Mouse (Mus musculus) kidney, postnatal 0 days (tissue): Measurements from ENCODE around the gene Atp2b1. TPM values are rescaled to one million over a fixed set of nuclear protein-coding genes. Genes with fewer than 3 reads are reported as not detected.
A peak's percentile ranks its signal among the peaks of the same experiment; 100 is the strongest.
"Not testable (repeated sequence)": the region's sequence is repeated elsewhere in the genome, so short reads cannot be mapped to it uniquely, and the experiment has no call there.

ENCODE experiments used
- ATAC-seq: fragments of 200-750 bp; cut with Nextera tagmentation; replicated peaks from 2 replicates; pipeline ENCODE4 v1.8.0; 2017; ENCODE audit warnings: low read depth, moderate number of reproducible peaks, moderate TSS enrichment, moderate library complexity; ENCODE audit not compliant: low FRiP score
- DNase-seq: peaks from one replicate; pipeline ENCODE4 v3.0.0-alpha.2; 2016; ENCODE audit warnings: low spot score
- H3K27ac ChIP-seq: fragments of 300-500 bp; sonication (generic); 2 replicates; pipeline ENCODE4 v1.5.1; 2014; ENCODE audit warnings: mild to moderate bottlenecking
- H3K27me3 ChIP-seq: fragments of 300-500 bp; sonication (generic); 2 replicates; pipeline ENCODE4 v1.6.1; 2014; ENCODE audit warnings: low read length, mixed read lengths; ENCODE audit not compliant: insufficient read depth
- H3K36me3 ChIP-seq: fragments of 300-500 bp; sonication (generic); 2 replicates; pipeline ENCODE4 v1.6.1; 2014; ENCODE audit warnings: low read length, mixed read lengths; ENCODE audit not compliant: insufficient read depth
- H3K4me1 ChIP-seq: fragments of 300-500 bp; sonication (generic); replicated peaks from 2 replicates; pipeline ENCODE4 v1.6.1; 2014; ENCODE audit warnings: antibody characterized with exemption, low read length, mixed read lengths; ENCODE audit not compliant: insufficient read depth
- H3K4me2 ChIP-seq: fragments of 300-500 bp; sonication (generic); 2 replicates; pipeline ENCODE4 v1.6.1; 2014; ENCODE audit warnings: mild to moderate bottlenecking, low read length, moderate library complexity, mixed read lengths
- H3K4me3 ChIP-seq: fragments of 300-500 bp; sonication (generic); replicated peaks from 2 replicates; pipeline ENCODE4 v1.5.1; 2014; ENCODE audit warnings: low read depth, low read length
- H3K9ac ChIP-seq: fragments of 300-500 bp; sonication (generic); 2 replicates; pipeline ENCODE4 v1.6.1; 2014; ENCODE audit warnings: low read depth, low read length
- H3K9me3 ChIP-seq: fragments of 300-500 bp; sonication (generic); replicated peaks from 2 replicates; pipeline ENCODE4 v1.6.1; 2016; ENCODE audit warnings: low read length, inconsistent platforms, mixed read lengths
- CTCF ChIP-seq: IDR thresholded peaks from 2 replicates; pipeline ENCODE4 v1.5.1; 2016; ENCODE audit warnings: antibody characterized with exemption, low read depth, mild to moderate bottlenecking, moderate library complexity
- WGBS: fragments of 180-500 bp; shearing (Covaris S2); extraction: QIAGEN DNeasy Blood & Tissue Kit; methylation state at CpG from one replicate; pipeline ENCODE4 v1.1.7; 2014; 5-methylcytosine and 5-hydroxymethylcytosine counted together
- polyA plus RNA-seq: library from polyadenylated mRNA; unstranded; fragments of >200 nt; fragmentation: Nextera tagmentation; extraction: Ambion mirVana; gene quantifications from 2 replicates; pipeline ENCODE4 v1.2.1, GENCODE M21; 2015

Atp2b1 gene
- polyA plus RNA-seq, 1 experiment from 2014 or later, result 167 TPM

GRCm38 (mm10) chr10:98995016-98995747, 81.0 kb downstream of the Atp2b1 start:
- not testable (repeated sequence) for DNase-seq, H3K27me3 ChIP-seq, ATAC-seq, H3K4me1 ChIP-seq, H3K9me3 ChIP-seq, H3K4me3 ChIP-seq, H3K9ac ChIP-seq, H3K27ac ChIP-seq, H3K4me2 ChIP-seq
- 89% methylated on average over 6 of the region's 6 CpGs for WGBS
- peaks cover 54% of the 10 kb centered on the region for H3K36me3 ChIP-seq
- peak; percentile 53 for TF ChIP-seq CTCF

- Histone ChIP-seq H3K4me3 (no peak overlapping the region), H3K36me3 (peaks cover 38% of the 10 kb centered on the region), H3K9me3 (no peaks in the 10 kb centered on the region), H3K9ac (no peak overlapping the region), H3K27me3 (no peaks in the 10 kb centered on the region), H3K4me1 (no peaks in the 10 kb centered on the region), H3K27ac (no peak overlapping the region), H3K4me2 (no peak overlapping the region)
- no peak for TF ChIP-seq CTCF
- DNase-seq (peak; percentile 16), ATAC-seq (no peak)
- 83% methylated on average over 3 of the region's 3 CpGs for WGBS
These were observed 90.7 kb downstream of the Atp2b1 start for GRCm38 (mm10) chr10:99004866-99005265.

GRCm38 (mm10) chr10:99011084-99011483, 96.9 kb downstream of the Atp2b1 start:
- no peak overlapping the region for H3K4me2 ChIP-seq
- H3K9me3 ChIP-seq, result no peaks in the 10 kb centered on the region
- no peak for TF ChIP-seq CTCF
- no peak overlapping the region for H3K27ac ChIP-seq
- no peaks in the 10 kb centered on the region for H3K4me1 ChIP-seq
- 72% methylated on average over 3 of the region's 3 CpGs for WGBS
- no peak overlapping the region for H3K4me3 ChIP-seq
- no peak for DNase-seq
- peaks cover 29% of the 10 kb centered on the region for H3K36me3 ChIP-seq
- no peak for ATAC-seq
- no peaks in the 10 kb centered on the region for H3K27me3 ChIP-seq
- no peak overlapping the region for H3K9ac ChIP-seq

GRCm38 (mm10) chr10:99012086-99012485, 97.9 kb downstream of the Atp2b1 start:
- Histone ChIP-seq H3K36me3 (peaks cover 36% of the 10 kb centered on the region), H3K27ac (no peak overlapping the region), H3K4me3 (no peak overlapping the region), H3K27me3 (no peaks in the 10 kb centered on the region), H3K9ac (no peak overlapping the region), H3K4me1 (no peaks in the 10 kb centered on the region), H3K4me2 (no peak overlapping the region), H3K9me3 (no peaks in the 10 kb centered on the region)
- no peak for ATAC-seq
- TF ChIP-seq CTCF, result no peak
- DNase-seq, result no peak
- 88% methylated on average over 5 of the region's 5 CpGs for whole genome bisulfite sequencing

- no peak for TF ChIP-seq CTCF
- no peak for ATAC-seq
These were observed 100.5 kb downstream of the Atp2b1 start for GRCm38 (mm10) chr10:99014737-99015136.

DNA sequence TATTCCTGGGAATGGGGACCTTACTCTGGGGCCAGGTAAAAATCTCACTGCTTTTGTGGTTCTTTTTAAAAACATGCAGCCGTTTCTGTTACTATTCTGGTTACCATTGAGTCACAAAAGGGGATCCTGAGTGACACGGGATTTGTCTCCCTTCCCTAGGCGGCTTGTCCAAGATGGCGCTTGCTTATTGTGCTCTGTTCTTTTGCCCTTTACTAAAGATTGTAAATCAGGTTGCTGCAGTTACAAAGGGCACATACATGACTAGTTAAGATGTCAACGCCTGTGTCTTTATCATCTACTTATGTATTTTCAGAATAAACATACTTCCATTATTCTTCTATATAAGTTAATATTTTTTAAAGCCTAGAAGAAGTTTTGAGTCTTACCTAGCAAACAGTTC, 102.8 kb downstream of the Atp2b1 start:
- ATAC-seq, result no peak
- H3K4me1 ChIP-seq, result no peaks in the 10 kb centered on the region
- no peak for DNase-seq
- no peak for TF ChIP-seq CTCF
- H3K4me3 ChIP-seq, result no peak overlapping the region
- H3K36me3 ChIP-seq, result peaks cover 44% of the 10 kb centered on the region
- H3K9me3 ChIP-seq, result no peaks in the 10 kb centered on the region
- H3K9ac ChIP-seq, result no peak overlapping the region
- no peaks in the 10 kb centered on the region for H3K27me3 ChIP-seq
- no peak overlapping the region for H3K27ac ChIP-seq
- H3K4me2 ChIP-seq, result no peak overlapping the region
- WGBS, result 90% methylated on average over 5 of the region's 5 CpGs

More at GRCm38 (mm10) chr10:99014737-99015136, 100.5 kb downstream of the Atp2b1 start:
- 96% methylated on average over 13 of the region's 13 CpGs for WGBS
- H3K4me3 ChIP-seq, result no peak overlapping the region
- H3K9ac ChIP-seq, result no peak overlapping the region
- no peak overlapping the region for H3K4me2 ChIP-seq
- no peak for DNase-seq
- peaks cover 55% of the 10 kb centered on the region for H3K36me3 ChIP-seq
- H3K4me1 ChIP-seq, result no peaks in the 10 kb centered on the region
- no peaks in the 10 kb centered on the region for H3K9me3 ChIP-seq
- H3K27me3 ChIP-seq, result no peaks in the 10 kb centered on the region
- H3K27ac ChIP-seq, result no peak overlapping the region

GRCm38 (mm10) chr10:99027462-99027861, 113.3 kb downstream of the Atp2b1 start:
- H3K4me2 ChIP-seq, result no peak overlapping the region
- H3K4me1 ChIP-seq, result no peaks in the 10 kb centered on the region
- peaks cover 9% of the 10 kb centered on the region; the same call in 1 of the 2 replicates for H3K36me3 ChIP-seq
- H3K9ac ChIP-seq, result no peak overlapping the region
- H3K27ac ChIP-seq, result no peak overlapping the region
- H3K27me3 ChIP-seq, result no peaks in the 10 kb centered on the region
- DNase-seq (no peak), ATAC-seq (no peak)
- 91% methylated on average over 5 of the region's 5 CpGs for WGBS
- no peak overlapping the region for H3K4me3 ChIP-seq
- no peak for TF ChIP-seq CTCF
- no peaks in the 10 kb centered on the region for H3K9me3 ChIP-seq
